Mouse (Mus musculus) heart, embryonic 11.5 days (tissue): ENCODE data around the gene Arhgap30. TPM values are rescaled to one million over a fixed set of nuclear protein-coding genes. Genes with fewer than 3 reads are reported as not detected.

Source experiments
- ATAC-seq: fragments of 200-750 bp; cut with Nextera tagmentation; replicated peaks from 2 replicates; pipeline ENCODE4 v1.8.0; 2017; ENCODE audit warnings: moderate library complexity; ENCODE audit not compliant: insufficient number of reproducible peaks, low FRiP score, low TSS enrichment
- H3K27ac ChIP-seq: fragments of 300-500 bp; sonication (generic); 2 replicates; pipeline ENCODE4 v1.5.1; 2014; ENCODE audit warnings: mild to moderate bottlenecking, low read depth, low read length
- H3K27me3 ChIP-seq: fragments of 300-500 bp; sonication (generic); 2 replicates; pipeline ENCODE4 v1.6.1; 2014; ENCODE audit warnings: mild to moderate bottlenecking, low read length, mixed read lengths; ENCODE audit not compliant: control insufficient read depth, insufficient read depth
- H3K36me3 ChIP-seq: fragments of 300-500 bp; sonication (generic); 2 replicates; pipeline ENCODE4 v1.6.1; 2014; ENCODE audit warnings: mild to moderate bottlenecking, low read length, moderate library complexity, mixed read lengths; ENCODE audit not compliant: control insufficient read depth, insufficient read depth
- H3K4me1 ChIP-seq: fragments of 300-500 bp; sonication (generic); 2 replicates; pipeline ENCODE4 v1.6.1; 2014; ENCODE audit warnings: low read length; ENCODE audit not compliant: control insufficient read depth, insufficient read depth
- H3K4me2 ChIP-seq: fragments of 300-500 bp; sonication (generic); 2 replicates; pipeline ENCODE4 v1.6.1; 2014; ENCODE audit warnings: mild to moderate bottlenecking, moderate library complexity
- H3K4me3 ChIP-seq: fragments of 300-500 bp; sonication (generic); 2 replicates; pipeline ENCODE4 v1.5.1; 2014; ENCODE audit warnings: low read depth, low read length
- H3K9ac ChIP-seq: fragments of 300-500 bp; sonication (generic); 2 replicates; pipeline ENCODE4 v1.6.1; 2014; ENCODE audit warnings: mild to moderate bottlenecking, low read depth, low read length, moderate library complexity
- H3K9me3 ChIP-seq: fragments of 300-500 bp; sonication (generic); replicated peaks from 2 replicates; pipeline ENCODE4 v1.6.1; 2016; ENCODE audit warnings: low read length; ENCODE audit not compliant: control insufficient read depth
- WGBS: fragments of 180-500 bp; shearing (Covaris S2); extraction: QIAGEN DNeasy Blood & Tissue Kit; methylation state at CpG from one replicate; pipeline ENCODE4 v1.1.7; 2014; ENCODE audit not compliant: insufficient replicate concordance; 5-methylcytosine and 5-hydroxymethylcytosine counted together
- polyA plus RNA-seq: library from polyadenylated mRNA; unstranded; fragments of >200 nt; fragmentation: Nextera tagmentation; extraction: Ambion mirVana; gene quantifications from 2 replicates; pipeline ENCODE4 v1.2.1, GENCODE M21; 2014

Gene Arhgap30
- polyA plus RNA-seq, 1 experiment from 2014 or later = 0.44 TPM

- H3K4me3 ChIP-seq = no peak overlapping the region
- no peak overlapping the region for H3K9ac ChIP-seq
- no peaks in the 10 kb centered on the region for H3K36me3 ChIP-seq
- ATAC-seq = no peak
- no peak overlapping the region for H3K4me2 ChIP-seq
- WGBS = 87% methylated on average over 2 of the region's 2 CpGs
- no peaks in the 10 kb centered on the region for H3K27me3 ChIP-seq
- H3K4me1 ChIP-seq = no peaks in the 10 kb centered on the region
- H3K27ac ChIP-seq = no peak overlapping the region
- peaks cover 2% of the 10 kb centered on the region; the same call in 1 of the 2 replicates for H3K9me3 ChIP-seq
Observed at GRCm38 (mm10) chr1:171349210-171349609, 39.5 kb upstream of the Arhgap30 start.

DNA sequence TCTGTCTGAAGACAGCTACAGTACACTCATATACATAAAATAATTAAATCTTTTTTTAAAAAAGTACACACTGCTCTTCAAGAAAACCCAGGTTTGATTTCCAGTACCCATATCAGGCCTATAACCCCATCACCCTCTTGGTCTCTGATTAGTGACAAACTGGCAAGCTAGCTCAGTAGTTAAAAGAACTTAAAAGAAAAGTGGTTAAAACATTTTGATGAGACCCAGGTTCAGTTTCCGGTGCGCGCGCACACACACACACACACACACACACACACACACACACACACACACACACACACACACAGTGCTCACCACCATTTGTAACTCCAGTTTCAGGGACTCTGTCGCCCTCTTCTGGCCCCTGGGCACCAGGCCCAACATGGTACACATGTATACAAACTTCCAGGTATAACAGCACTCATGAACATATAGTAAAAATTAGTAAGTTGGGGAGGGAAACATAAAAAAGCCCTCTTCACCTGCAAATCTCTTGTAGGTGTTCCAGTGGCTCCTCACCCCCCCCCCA is 32.9 kb upstream of the Arhgap30 start:
- H3K27ac ChIP-seq = no peak overlapping the region

GRCm38 (mm10) chr1:171356814-171357213 is 31.9 kb upstream of the Arhgap30 start:
- no peak overlapping the region for H3K4me3 ChIP-seq
- no peak overlapping the region for H3K27ac ChIP-seq
- WGBS = 86% methylated on average over 2 of the region's 2 CpGs
- no peak overlapping the region for H3K9ac ChIP-seq
- no peak overlapping the region for H3K4me2 ChIP-seq
- H3K27me3 ChIP-seq = no peaks in the 10 kb centered on the region
- peaks cover 4% of the 10 kb centered on the region; the same call in 1 of the 2 replicates for H3K4me1 ChIP-seq
- no peak for ATAC-seq
- H3K9me3 ChIP-seq = peaks cover 4% of the 10 kb centered on the region; the same call in 1 of the 2 replicates
- peaks cover 12% of the 10 kb centered on the region; the same call in 1 of the 2 replicates for H3K36me3 ChIP-seq

More for the DNA sequence above, 32.9 kb upstream of the Arhgap30 start:
- WGBS = 78% methylated on average over 5 of the region's 5 CpGs
- H3K4me3 ChIP-seq = no peak overlapping the region
- peaks cover 4% of the 10 kb centered on the region; the same call in 1 of the 2 replicates for H3K4me1 ChIP-seq
- peaks cover 12% of the 10 kb centered on the region; the same call in 1 of the 2 replicates for H3K36me3 ChIP-seq
- H3K9ac ChIP-seq = no peak overlapping the region
- H3K4me2 ChIP-seq = no peak overlapping the region
- peaks cover 4% of the 10 kb centered on the region; the same call in 1 of the 2 replicates for H3K9me3 ChIP-seq
- no peaks in the 10 kb centered on the region for H3K27me3 ChIP-seq
- ATAC-seq = no peak

DNA sequence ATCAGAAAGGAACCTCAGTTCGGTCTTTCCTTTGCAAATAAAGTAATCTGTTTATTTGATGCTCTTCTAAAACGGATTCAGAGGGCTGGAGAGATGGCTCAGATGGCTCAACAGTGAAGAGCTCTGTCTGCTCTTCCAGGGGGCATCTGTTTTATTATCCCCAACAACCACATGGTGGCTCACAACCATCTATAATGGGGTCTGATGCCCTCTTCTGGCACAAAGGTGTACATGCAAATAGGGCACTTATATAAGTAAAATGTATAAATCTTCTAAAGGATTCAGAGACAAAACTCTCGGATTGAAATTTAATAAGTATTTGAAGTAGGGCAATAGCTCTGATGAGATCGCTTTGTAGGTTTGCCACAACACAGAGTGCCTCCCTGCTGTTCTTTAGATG is 30.3 kb upstream of the Arhgap30 start:
- Histone ChIP-seq H3K27ac (no peak overlapping the region), H3K4me3 (no peak overlapping the region), H3K36me3 (peaks cover 12% of the 10 kb centered on the region; the same call in 1 of the 2 replicates), H3K9me3 (peaks cover 4% of the 10 kb centered on the region; the same call in 1 of the 2 replicates), H3K4me1 (peaks cover 4% of the 10 kb centered on the region; the same call in 1 of the 2 replicates), H3K4me2 (no peak overlapping the region), H3K9ac (no peak overlapping the region), H3K27me3 (no peaks in the 10 kb centered on the region)
- no peak for ATAC-seq
- 68% methylated on average over 4 of the region's 4 CpGs for WGBS

- Histone ChIP-seq H3K9me3 (peaks cover 4% of the 10 kb centered on the region; the same call in 1 of the 2 replicates), H3K36me3 (peaks cover 12% of the 10 kb centered on the region; the same call in 1 of the 2 replicates), H3K4me2 (peak overlapping the region; percentile 78), H3K27ac (no peak overlapping the region), H3K9ac (peak overlapping the region; percentile 47), H3K4me1 (peaks cover 4% of the 10 kb centered on the region; the same call in 1 of the 2 replicates), H3K4me3 (peak overlapping the region; percentile 42), H3K27me3 (no peaks in the 10 kb centered on the region)
- ATAC-seq = peak; percentile 27
- WGBS = 7% methylated on average over 26 of the region's 26 CpGs
Observed at GRCm38 (mm10) chr1:171360253-171360652, 28.5 kb upstream of the Arhgap30 start.

DNA sequence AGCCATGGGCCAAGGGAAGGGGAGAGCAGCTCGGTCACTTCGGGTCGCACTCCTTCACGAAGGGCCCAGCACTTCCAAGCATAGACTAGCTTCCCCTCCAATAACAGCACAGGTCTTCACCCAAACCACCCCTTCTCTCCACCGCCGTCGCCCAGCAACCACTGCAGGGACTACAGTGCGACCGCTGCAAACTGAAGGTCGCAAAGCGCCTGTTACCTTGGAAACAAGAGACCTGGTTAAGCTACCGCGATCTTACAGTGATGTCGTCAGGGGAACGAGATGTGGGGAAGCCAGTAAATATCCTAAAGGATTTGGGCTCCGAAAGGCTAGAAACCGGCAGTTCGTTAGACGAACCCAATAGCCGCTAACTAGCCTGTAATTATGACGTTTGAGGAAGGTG is 28.1 kb upstream of the Arhgap30 start, which contains the start of gene Klhdc9:
Klhdc9 (minus strand) TSS at position 143 of the 400 bp plus-strand sequence.
- Histone ChIP-seq H3K4me1 (peaks cover 4% of the 10 kb centered on the region; the same call in 1 of the 2 replicates), H3K27ac (no peak within 1 kb of the TSS), H3K27me3 (no peaks in the 10 kb centered on the region), H3K9ac (peak within 1 kb of the TSS; percentile 47), H3K9me3 (peaks cover 4% of the 10 kb centered on the region; the same call in 1 of the 2 replicates), H3K4me3 (peak within 1 kb of the TSS; percentile 42), H3K36me3 (peaks cover 12% of the 10 kb centered on the region; the same call in 1 of the 2 replicates), H3K4me2 (peak within 1 kb of the TSS; percentile 78)
- ATAC-seq = peak; percentile 80
- WGBS = under 1% methylated on average over 21 of the region's 21 CpGs

DNA sequence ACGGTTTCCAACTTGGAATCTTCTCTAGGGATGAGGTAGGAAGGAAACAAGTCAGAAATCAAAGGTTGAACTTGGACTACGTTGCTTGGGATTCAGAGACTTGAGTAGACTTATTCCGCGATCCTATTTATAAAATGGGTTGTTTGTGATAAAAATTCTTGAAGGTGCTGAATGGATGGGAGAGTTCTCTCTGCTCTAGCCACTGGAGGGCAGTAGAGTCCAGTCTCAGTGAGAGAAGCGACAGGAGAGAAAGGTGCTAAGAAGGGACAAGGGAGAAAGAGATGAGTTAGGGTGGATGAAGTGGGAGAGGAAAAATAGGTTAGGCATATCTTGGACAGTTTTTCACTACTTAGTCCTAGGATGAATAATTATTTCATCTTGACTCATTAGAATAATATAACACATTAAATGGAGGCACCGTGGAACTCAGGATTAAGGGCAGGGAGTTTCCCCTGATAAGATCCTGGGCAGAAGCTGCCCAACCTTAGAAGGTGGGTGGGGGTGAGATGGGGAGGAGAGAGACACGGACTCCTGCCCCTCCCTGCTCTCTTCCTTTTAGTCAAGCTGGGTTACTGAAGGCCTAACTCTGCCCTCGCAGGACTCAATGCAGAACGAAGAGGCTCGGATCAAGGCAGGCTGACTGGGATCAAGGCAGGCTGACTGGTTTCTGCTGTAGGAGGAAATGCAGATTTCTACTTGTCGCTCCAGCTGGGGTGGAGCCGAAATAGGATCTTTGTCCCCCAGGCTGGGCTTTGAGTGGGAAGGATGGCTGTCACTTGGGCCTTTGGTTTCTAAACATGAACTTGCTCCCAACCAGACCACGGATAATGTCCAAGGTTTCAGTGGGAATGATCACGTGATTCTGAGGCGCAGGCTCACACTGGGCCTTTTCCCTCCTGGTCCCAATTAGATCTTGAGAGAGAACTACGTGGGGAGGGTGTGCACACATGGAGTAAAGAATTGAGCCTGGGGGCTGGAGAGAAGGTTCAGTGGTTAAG is 27.3 kb upstream of the Arhgap30 start:
- Histone ChIP-seq H3K4me2 (peak overlapping the region; percentile 78), H3K27me3 (no peaks in the 10 kb centered on the region), H3K36me3 (peaks cover 12% of the 10 kb centered on the region; the same call in 1 of the 2 replicates), H3K9me3 (peaks cover 3% of the 10 kb centered on the region; the same call in 1 of the 2 replicates), H3K4me1 (peaks cover 4% of the 10 kb centered on the region; the same call in 1 of the 2 replicates), H3K9ac (peak overlapping the region; percentile 47), H3K27ac (no peak overlapping the region), H3K4me3 (peak overlapping the region; percentile 42)
- 25% methylated on average over 16 of the region's 16 CpGs for WGBS
- no peak; the same call in 1 of the 2 replicates for ATAC-seq

DNA sequence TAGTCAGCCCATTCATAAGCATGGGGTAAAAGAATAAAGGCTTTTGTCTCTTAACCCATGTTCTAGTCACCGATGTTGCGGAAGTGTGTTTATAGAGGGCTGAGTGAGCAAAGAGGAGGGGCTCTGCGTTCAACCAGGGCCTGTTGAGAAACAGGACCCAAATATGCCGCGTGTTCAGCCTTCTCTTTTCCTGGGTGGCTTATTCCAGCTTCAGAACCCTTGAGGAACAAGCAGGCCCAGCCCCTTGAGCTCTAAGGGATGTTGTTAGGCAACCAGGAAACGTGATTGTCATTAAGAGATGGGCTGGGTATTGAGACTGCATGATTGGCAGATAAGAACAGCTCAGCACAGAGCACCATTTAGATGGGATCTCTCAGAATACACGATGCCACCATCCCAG is 22.8 kb upstream of the Arhgap30 start:
- H3K9ac ChIP-seq = no peak overlapping the region
- H3K27me3 ChIP-seq = peaks cover 5% of the 10 kb centered on the region; the same call in 1 of the 2 replicates
- no peaks in the 10 kb centered on the region for H3K9me3 ChIP-seq
- no peak overlapping the region for H3K27ac ChIP-seq
- no peaks in the 10 kb centered on the region for H3K4me1 ChIP-seq
- no peak overlapping the region for H3K4me2 ChIP-seq
- ATAC-seq = no peak
- H3K4me3 ChIP-seq = no peak overlapping the region
- H3K36me3 ChIP-seq = no peaks in the 10 kb centered on the region
- WGBS = 66% methylated on average over 7 of the region's 7 CpGs
